Mouse (Mus musculus) ES-Bruce4 (cell line): ENCODE data around the gene Mtch2.

ENCODE experiments used
- CTCF ChIP-seq: IDR thresholded peaks from one replicate; pipeline ENCODE4 v1.8.1; 2011; ENCODE audit warnings: low read depth, low read length
- EP300 ChIP-seq: IDR thresholded peaks from 2 replicates; pipeline ENCODE4 v1.6.1; 2011; ENCODE audit warnings: low read depth, low read length; ENCODE audit not compliant: insufficient read depth
- POLR2A ChIP-seq: IDR thresholded peaks from one replicate; pipeline ENCODE4 v1.8.1; 2011; ENCODE audit warnings: low read length; ENCODE audit not compliant: insufficient read depth

DNA sequence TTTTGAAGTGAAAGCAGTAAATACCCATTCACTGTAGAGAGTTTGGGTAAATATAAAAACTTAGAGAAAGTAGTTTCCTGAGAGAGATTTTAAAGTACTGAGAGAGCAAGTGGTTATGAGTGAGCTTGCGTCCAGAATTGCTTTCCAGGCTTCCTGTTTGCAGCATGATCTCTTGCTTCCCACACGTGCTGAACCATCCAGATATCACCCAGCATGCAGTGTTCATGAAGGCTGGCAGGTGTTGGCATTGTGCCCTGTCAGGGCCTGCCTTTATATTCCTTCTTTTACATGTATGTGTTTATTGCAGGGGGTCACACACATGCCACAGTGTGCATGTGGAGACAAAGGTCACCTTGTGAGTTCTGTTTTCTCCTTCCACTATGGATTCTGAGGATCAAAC lies 28.3 kb downstream of the Mtch2 start:
- TF ChIP-seq EP300 (no peak), CTCF (no peak), POLR2A (no peak)
